Mouse (Mus musculus) embryo, embryonic 9.5 days (tissue): ENCODE data around the gene Gm11985.

Experiments used
- DNase-seq: peaks from one replicate; pipeline ENCODE4 v3.0.0-alpha.2; 2017; ENCODE audit errors: extremely low spot score

Gene Gm11985

GRCm38 (mm10) chr11:7156427-7156826 lies 31.9 kb downstream of the Gm11985 start:
- no peak for DNase-seq

DNA sequence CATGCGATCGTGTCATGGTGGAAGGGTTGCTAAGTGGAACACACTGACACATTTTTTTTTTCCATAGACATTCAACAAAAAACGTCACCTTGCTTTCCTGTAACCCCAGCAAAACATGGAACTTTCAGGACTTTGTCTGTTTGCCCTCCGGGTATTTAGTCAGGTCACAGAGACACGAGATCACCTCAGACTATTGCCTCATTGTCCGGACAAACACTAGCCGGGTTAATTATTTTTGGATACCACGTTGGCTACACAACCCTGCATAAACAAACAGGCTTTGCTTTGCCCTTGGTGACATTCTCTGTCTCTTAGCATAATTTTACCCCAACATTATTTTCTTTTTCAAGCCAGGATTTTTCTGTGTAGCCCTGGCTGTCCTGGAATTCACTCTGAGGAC lies 35.3 kb downstream of the Gm11985 start:
- no peak for DNase-seq

DNA sequence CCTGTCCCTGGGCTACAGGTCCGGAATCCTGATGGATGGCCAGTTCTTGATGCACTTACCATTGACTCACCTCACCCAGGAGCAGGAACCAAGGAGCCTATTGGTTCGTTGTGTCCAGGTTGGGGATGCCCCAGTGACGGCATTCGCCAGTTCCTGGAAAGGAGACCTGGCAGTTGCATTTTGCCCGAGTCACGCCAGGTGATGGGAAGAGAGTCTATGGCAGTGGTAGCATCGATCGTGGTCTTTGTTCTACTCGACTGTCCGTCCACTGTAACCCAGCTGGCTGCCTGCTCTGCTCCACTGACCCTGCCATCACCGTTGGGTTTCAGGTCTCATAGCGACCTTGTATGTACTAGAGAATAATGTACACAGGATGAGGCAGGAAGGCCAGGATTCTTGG lies 36.0 kb downstream of the Gm11985 start:
- no peak for DNase-seq

DNA sequence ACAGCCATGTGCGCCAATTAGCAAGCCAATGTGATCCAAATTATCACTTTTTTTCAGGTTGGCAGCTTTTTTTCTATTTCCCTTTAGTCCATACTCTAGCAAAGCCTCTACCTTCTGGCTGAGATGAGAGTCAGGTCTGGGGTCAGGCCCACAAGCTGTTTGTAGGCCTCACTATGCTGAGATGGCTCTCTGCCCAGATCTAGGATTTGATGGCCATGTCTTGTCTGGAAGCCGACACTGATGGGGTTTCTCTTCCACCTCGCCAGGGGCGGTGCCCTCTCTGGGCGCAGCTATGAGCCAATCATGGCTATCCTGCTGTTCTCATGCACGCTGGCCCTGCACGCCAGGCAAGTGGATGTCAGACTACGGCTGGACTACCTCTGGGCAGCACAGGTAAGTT lies 37.9 kb downstream of the Gm11985 start:
- DNase-seq: no peak

DNA sequence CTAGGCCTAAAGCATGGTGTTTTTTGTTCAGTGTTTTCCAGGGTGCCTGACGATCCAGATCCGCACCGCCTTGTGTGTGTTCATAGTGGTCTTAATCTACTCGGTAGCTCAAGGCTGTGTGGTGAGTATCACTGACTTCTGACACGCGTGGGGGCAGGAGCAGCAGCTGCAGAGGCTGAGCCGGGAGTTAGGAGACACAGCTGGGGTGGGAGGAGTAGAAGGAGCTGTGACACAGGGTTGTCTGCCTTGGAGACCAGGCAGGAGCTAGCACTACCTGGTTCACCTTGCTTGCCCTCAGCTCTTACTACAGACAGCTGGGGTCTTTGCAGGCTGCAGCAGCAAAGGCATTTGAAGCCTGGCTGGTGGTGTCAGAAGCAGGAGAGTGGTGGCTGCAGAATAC lies 38.9 kb downstream of the Gm11985 start:
- no peak for DNase-seq

- DNase-seq: no peak
Observed at GRCm38 (mm10) chr11:7147945-7148344, 40.4 kb downstream of the Gm11985 start.

- DNase-seq: no peak
Observed at GRCm38 (mm10) chr11:7147536-7147935, 40.8 kb downstream of the Gm11985 start.

DNA sequence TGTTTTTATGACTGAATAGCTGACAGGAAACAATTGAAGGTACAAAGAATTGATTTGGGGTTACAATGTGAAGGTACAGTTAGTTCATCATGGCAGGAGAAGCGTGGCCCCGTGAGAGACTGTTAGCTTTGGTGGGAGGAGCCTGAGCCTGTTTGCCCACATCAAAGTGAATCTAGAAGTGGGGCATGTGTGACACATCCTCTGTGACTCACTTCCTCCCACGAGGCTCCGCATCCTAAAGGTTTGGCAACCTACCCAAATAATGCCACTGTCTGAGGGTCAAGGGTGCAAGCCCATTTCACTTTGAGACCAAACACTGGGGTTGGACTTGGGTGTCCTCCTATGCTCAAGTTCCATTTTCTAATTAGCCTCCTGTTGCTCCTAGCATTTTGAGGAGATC lies 43.1 kb downstream of the Gm11985 start:
- DNase-seq: no peak

DNA sequence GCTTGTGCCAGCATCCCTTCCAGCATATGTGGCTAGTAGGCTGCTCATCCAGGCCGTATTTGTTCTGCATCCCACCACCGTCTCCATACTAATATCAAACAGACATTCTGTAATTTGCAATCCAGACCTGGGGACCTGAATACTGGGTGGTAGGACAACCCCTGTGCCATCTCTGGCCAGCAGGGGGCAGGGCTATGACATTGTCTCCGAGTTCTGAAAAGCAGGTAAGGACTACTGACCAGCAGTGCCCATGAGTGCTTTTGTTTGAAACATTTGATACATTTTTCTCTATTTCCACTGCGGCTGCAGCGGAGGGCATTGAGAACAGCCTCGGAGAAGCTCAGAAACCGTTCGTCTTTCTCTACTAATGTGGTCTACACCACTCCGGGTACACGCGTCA lies 44.0 kb downstream of the Gm11985 start:
- DNase-seq: peak; percentile 20

GRCm38 (mm10) chr11:7142725-7143124 lies 45.6 kb downstream of the Gm11985 start:
- DNase-seq: no peak

DNA sequence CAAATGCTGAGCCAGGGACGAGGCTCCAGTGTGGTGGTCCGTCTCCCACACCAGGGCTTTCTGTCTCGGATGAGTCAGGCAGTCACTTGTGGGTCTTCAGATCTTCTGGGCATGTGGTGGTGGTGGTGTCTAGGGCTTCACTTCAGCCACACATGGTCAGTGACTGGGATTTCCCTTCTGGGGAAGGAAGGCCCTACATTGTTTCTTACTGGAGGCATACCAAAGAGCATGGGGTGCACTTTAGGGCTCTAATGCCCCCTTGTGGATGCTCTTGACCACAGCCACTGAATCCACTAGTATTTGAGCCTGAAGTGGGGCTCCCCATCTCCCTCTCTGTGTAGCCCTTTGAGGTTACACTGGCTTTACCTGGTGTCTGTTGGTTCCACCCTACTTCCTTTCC lies 47.9 kb downstream of the Gm11985 start:
- peak; percentile 42 for DNase-seq

- DNase-seq: no peak
Observed at GRCm38 (mm10) chr11:7138370-7138769, 50.0 kb downstream of the Gm11985 start.

DNA sequence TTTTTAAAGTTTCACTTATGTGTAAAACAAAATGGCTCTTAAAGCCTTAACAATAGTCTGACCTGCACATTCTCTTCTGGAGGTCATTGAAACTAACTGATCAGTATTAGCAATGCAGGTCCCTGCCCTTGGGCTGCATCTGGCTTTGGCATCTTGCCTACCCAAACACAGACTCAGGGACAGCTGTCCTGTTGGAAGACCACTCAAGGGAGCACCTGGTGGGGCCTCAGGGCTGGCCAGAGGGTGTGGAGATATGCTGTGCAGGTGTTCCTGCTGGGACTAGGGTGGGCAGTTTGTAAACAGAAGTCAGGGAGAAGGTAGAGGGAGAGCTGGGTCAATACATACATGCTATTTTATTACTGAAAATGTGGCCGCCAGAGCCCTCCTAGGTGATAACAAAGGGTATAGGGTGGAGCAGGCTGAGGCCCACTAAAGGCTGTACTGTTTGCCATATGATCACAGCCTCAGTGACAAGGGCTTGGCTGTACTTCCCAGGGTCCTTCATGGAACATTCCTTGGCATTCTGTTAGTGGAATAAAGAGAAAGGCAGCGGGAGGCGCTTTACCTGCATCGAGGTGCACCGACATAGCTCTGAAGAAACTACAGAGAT lies 52.0 kb downstream of the Gm11985 start:
- no peak for DNase-seq

DNA sequence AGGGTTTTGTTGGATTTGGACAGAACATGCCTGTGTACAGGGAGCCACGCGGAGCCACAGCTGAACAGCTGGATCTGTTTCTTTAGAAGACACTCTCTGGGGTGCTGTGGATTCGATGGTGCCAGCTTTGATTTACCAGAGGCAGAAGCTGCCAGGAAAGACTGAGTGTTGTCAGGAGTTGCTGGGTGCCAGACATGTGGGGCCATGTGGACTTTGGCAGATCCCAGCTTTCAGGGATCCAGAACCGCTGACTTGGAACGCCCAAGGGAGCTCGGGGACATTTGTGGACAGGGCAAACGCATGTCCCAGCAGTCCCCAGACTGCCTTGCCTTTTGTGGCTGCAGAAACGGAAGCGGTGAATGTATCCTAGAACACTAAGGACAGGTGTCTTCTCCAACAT lies 52.6 kb downstream of the Gm11985 start:
- no peak for DNase-seq

DNA sequence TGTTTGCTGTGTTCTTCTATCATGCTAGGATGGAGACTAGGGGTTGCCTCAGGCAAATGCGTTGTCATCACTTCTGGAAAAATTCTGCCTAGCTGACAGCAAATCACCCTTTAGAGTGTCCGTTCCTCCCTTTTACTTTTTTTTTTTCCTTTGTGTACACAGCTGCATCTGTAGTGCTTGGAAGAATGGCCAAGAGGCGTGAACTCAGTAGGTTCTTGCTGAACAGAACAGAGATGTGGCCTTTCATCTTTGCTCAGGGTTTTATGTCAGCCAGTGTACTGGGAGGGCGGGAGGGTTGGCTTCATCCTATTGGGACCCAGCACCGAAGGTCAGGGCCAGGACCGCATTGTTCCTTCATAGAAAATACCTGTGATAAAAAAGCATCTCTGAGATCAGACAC lies 53.1 kb downstream of the Gm11985 start:
- DNase-seq: no peak

GRCm38 (mm10) chr11:7134319-7134718 lies 54.0 kb downstream of the Gm11985 start:
- DNase-seq: no peak

- no peak for DNase-seq
Observed at GRCm38 (mm10) chr11:7133736-7134135, 54.6 kb downstream of the Gm11985 start.
